Mouse (Mus musculus) heart, postnatal 25 days (tissue): ENCODE measurements at regions not wholly inside any gene's neighbourhood (a gene's known extent, or its start where the extent isn't known, plus 50 kb on each side); places are given as distances from the start of the nearest gene placed in this dataset.

Source experiments
- DNase-seq: peaks from one replicate; pipeline ENCODE4 v3.0.0; 2022; ENCODE audit warnings: low spot score
- intact Hi-C: fragments of 180-260 bp; cut with DNase I; formaldehyde crosslinking; loops from one replicate; pipeline ENCODE4 v1.15.1; 2025

- DNase-seq = no peak
Measured at GRCm38 (mm10) chr15:87335737-87336136, 208.4 kb upstream of the Fam19a5 start.

GRCm38 (mm10) chr15:87339904-87340303 lies 204.2 kb upstream of the Fam19a5 start:
- DNase-seq = no peak
- intact Hi-C loops = no loop called here

More at GRCm38 (mm10) chr15:87335737-87336136, 208.4 kb upstream of the Fam19a5 start:
- intact Hi-C loops = no loop called here

DNA sequence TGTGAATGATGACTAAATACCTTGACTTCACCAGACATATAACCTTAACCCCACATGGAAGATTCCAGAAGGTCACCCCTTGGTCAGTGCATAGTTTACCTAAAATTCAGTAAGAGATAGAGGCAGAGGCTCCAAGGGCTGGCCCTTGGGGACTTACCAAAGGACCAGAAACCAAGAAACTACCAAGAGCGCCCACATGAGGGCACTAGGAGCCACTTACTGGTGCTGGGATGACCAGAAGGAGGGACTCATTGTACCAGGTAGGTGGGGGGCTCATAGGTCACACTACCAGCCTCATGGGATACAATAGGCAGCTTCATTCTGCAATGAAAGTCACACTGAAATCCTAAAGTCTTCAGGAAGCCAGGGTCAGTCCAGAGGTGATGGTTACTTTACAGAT lies 201.4 kb upstream of the Fam19a5 start:
- intact Hi-C loops = no loop called here

GRCm38 (mm10) chr15:87345826-87346225 lies 198.3 kb upstream of the Fam19a5 start:
- intact Hi-C loops = no loop called here
- no peak for DNase-seq

More for the DNA sequence above, 201.4 kb upstream of the Fam19a5 start:
- DNase-seq = no peak

- no peak for DNase-seq
- intact Hi-C loops = no loop called here
Measured at GRCm38 (mm10) chr15:87349533-87350247, 194.4 kb upstream of the Fam19a5 start.

DNA sequence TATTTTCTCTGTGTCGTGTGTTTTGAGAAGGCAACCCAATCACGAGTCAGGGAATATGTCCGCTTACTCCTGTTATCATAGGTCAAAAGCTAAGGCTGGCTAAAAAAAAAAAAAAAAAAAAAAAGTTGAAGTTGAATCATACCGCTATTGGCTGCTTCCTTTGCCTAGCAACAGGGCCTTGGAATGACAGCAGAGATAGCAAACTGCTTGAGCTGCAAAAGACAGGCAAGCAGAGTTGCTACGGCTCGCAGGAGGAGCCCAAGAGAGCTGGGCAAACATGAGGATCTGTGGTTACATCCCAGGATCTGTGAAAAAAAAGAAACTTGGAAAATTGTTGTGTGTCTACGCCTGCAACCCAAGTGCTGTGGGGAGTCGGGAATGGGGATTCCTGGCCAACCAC lies 191.3 kb upstream of the Fam19a5 start:
- DNase-seq = no peak
- intact Hi-C loops = no loop called here

DNA sequence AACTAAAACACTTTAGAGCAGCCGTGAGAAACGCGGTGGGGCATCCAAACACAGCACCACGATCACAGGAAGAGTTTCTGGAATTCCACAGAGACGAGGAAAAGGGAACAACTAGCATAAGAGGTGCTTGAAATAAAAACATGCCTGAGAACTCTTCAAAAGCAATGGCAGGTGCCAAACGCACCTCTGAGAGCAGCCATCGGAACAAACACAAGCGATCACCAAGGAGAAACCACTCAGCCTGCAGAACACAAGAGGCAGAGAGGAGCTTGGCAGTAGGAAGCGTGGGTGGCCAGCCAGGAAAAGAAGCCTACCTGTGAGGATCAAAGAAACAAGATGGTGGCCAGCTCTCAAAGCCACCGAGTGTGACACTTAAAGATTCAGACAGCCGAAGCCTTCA lies 190.2 kb upstream of the Fam19a5 start:
- no peak for DNase-seq
- intact Hi-C loops = no loop called here

DNA sequence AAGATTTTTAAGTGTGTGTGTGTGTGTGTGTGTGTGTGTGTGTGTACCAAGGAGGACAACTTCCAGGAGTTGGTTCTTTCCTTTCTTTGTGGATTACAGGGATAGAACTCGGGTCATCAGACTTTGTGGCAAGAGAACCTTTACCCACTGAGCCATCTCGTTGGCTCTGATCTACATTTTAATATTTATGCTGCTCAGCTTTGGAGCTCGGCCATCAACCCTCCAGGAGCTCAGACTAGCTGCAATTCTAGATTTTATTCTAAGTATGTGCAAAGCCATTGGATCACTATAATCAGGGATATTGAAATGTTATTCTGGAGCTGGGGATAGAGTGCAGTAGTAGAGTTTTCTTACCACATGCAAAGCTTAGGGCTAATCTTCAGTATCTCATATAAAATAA lies 183.6 kb upstream of the Fam19a5 start:
- intact Hi-C loops = no loop called here
- no peak for DNase-seq

GRCm38 (mm10) chr15:87365712-87366361 lies 178.3 kb upstream of the Fam19a5 start:
- DNase-seq = no peak
- intact Hi-C loops = no loop called here

DNA sequence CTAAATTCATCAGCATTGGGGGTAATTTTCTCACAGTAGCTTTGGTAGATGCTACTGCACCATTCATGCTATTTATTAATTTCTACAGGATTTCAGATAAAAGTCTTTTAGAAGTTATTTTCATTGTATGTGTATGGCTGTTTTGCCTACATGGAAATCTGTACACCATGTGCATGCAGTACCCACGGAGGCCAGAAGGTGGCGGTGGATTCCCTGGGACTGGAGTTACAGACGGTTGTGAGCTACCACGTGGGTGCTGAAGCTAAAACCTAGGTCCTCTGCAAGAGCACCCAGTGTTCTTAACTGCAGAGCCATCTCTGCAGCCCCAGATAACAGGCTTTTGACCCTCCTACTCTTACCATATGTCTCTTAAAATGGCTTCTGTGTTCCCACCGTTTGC lies 176.7 kb upstream of the Fam19a5 start:
- no peak for DNase-seq
- intact Hi-C loops = no loop called here

DNA sequence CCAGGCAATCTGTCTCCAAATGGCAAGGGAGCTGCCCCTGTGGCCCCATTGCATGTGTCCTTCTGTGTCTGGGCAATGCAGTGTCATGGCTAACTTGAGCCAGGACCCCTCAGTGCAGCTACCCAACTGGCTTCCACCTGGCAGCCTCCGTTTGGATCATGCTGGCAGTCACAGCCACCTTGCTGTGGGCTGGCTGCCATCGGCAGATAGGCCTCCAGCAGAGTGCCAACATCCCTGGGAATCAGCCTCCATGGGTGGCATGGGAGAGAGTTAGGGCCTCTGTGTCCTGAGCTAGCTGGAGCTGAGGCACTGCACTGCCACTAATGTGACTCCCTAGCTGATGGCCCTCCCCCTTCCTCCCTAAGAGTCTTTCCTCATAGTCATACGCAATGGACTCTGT lies 174.7 kb upstream of the Fam19a5 start:
- DNase-seq = no peak
- intact Hi-C loops = no loop called here

DNA sequence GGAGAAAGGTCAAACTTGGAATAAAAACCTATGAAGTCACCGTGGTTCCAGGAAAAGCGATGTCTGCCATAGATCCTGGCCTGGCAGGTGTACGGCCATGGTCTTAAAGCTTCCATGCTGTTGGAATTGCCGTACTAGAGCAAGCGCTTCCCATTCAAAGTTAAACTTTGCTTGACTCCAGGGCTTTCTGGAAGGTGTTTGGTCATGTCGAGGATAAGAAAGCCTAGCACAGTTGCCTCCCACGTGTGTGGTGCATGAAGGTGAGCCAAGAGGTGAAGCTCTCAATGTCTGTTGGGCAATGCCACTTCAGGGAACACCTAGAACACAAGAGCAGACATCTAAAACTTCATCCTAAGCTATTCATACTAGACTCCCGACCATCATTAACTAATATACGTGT lies 174.3 kb upstream of the Fam19a5 start:
- DNase-seq = no peak
- intact Hi-C loops = no loop called here

- DNase-seq = no peak
- intact Hi-C loops = no loop called here
Measured at GRCm38 (mm10) chr15:87370761-87371160, 173.3 kb upstream of the Fam19a5 start.

DNA sequence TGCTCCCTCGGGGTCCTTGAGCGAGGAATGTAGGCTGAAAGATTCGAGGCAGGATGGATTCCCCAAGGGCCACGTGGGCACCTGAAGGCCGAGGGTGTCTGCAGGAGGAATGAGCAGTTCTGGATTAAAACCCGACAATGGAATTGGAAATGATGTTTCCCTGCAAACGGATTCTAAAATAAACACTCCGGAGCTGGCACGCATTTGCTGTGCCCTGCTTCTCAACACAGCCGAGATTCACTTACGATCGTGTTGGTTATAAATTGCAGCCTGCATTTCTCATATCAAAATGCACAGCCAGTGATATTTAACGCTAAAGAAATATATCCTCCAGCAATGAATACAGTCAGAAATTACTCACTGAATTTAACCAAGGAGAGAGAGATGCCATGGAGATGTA lies 169.4 kb upstream of the Fam19a5 start:
- intact Hi-C loops = no loop called here
- DNase-seq = no peak

GRCm38 (mm10) chr15:87375596-87376194 lies 168.4 kb upstream of the Fam19a5 start:
- DNase-seq = no peak
- intact Hi-C loops = no loop called here

GRCm38 (mm10) chr15:87383551-87384265 lies 160.4 kb upstream of the Fam19a5 start:
- intact Hi-C loops = no loop called here
- no peak for DNase-seq

GRCm38 (mm10) chr15:87384279-87385066 lies 159.6 kb upstream of the Fam19a5 start:
- no peak for DNase-seq

GRCm38 (mm10) chr15:87386513-87386983 lies 157.6 kb upstream of the Fam19a5 start:
- no peak for DNase-seq
- intact Hi-C loops = no loop called here

More at GRCm38 (mm10) chr15:87384279-87385066, 159.6 kb upstream of the Fam19a5 start:
- intact Hi-C loops = no loop called here

DNA sequence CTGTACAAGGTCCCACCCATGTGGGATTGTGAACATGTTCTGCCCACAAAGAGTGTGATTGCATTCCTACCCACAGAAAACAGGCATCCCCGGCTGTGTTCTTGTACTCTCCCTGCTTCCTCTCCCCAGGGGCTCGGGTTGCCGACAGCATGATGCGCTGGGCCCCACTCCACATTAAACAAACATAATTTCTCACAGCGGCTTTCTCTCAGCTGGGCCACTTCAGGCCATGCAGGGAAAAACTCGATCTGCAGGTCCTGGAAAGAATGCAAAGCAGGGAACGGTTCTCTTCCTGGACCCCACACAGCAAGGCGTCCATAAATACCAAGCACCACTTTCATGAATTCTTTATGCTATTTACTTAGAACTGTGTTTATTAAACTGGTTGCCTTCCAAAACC lies 152.7 kb upstream of the Fam19a5 start:
- intact Hi-C loops = no loop called here
- DNase-seq = no peak

GRCm38 (mm10) chr15:87398396-87398795 lies 145.7 kb upstream of the Fam19a5 start:
- no peak for DNase-seq
- intact Hi-C loops = no loop called here
